Mouse (Mus musculus): ENCODE measurements around the gene Klc3. TPM values are rescaled to one million over a fixed set of nuclear protein-coding genes. Genes with fewer than 3 reads are reported as not detected.

Gene Klc3
- total and polyA plus RNA-seq, 3 experiments, result 0.21 to 0.59 (median 0.25) TPM

DNA sequence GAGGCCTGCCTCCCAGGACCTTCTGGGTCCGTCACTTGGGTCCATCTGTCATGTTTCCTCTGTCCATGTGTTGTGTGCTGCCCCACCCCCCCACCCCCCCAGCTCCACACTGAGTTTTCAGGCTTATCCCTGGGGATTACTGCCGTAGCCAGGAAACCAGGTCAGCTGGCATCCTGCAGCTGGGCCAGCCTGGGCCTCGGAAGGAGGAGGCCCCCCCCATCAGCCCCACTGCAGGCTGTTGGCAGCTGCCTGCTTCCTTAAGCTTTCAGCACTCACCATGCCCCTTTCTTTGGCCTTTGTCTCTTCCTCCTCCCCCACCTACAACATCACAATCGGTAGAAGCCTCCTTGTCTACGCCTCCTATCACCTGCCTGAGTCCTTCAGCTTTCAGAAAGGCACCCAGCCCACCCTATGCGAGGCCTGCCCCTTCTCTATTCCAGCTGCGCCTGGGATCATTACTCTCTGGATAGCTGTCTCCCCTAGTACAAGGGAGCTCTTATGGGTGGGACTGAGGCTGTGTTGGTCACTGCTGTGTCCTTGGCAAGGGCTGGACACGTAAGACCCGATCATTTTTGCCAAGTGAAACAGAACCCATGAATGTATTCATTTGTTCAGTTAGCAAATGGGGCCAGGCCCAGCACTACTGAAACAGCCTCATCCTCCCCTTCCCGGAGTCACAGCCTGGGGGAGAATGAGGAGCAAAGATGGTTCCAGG is 15.0 kb downstream of the Klc3 start:
- no peak overlapping the region for H3K9ac ChIP-seq (ENCODE audit: low read depth, low read length)
- intact Hi-C loops (cut with DNase I), result no loop called here
- 65% methylated on average over 10 of the region's 10 CpGs for WGBS
- no peaks in the 10 kb centered on the region for H3K36me3 ChIP-seq (ENCODE audit: control insufficient read depth, insufficient read depth, low read length)
- H3K79me2 ChIP-seq (replicated peaks; ENCODE audit: control insufficient read depth, insufficient read depth, low read length), result no peaks in the 10 kb centered on the region
- H3K4me1 ChIP-seq (ENCODE audit: control insufficient read depth, insufficient read depth, low read length), result no peaks in the 10 kb centered on the region
- H3K27me3 ChIP-seq (ENCODE audit: control insufficient read depth, insufficient read depth, low read length), result no peaks in the 10 kb centered on the region
- no peak overlapping the region for H3K27ac ChIP-seq
- H3K4me3 ChIP-seq, result no peak overlapping the region
- no peak for TF ChIP-seq EP300 (IDR thresholded peaks at IDR 0.05; ENCODE audit: insufficient read depth, low read depth, low read length)
- TF ChIP-seq POLR2A (IDR thresholded peaks at IDR 0.05; ENCODE audit: insufficient read depth, low read depth, low read length), result no peak
- TF ChIP-seq CTCF (IDR thresholded peaks at IDR 0.05), result no peak
- DNase-seq, result no peak

DNA sequence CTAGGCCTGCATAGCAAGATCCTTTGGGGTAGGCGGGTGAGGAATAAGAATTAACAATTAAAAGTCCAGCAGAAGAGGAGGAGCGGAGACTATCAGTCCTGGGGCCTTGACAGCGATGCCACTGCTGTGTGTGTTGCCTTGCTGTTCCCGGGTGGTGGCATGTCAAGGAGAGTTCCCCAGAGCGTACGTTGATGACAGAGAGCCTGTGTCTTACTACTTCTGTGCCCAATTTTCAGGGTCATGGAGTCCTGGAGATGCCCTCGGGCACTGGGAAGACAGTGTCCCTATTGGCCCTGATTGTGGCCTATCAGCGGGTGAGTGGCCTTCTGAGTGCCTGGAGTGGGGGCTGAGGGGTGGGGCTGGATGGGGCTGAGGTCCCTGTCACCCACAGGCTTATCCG is 20.2 kb downstream of the Klc3 start:
- Histone ChIP-seq H3K27me3 (ENCODE audit: control insufficient read depth, insufficient read depth, low read length) (no peaks in the 10 kb centered on the region), H3K4me3 (no peak overlapping the region), H3K27ac (no peak overlapping the region), H3K9ac (ENCODE audit: low read depth, low read length) (no peak overlapping the region), H3K4me1 (ENCODE audit: control insufficient read depth, insufficient read depth, low read length) (no peaks in the 10 kb centered on the region; the same call in none of the 2 replicates), H3K36me3 (ENCODE audit: control insufficient read depth, insufficient read depth, low read length) (no peaks in the 10 kb centered on the region), H3K79me2 (replicated peaks; ENCODE audit: control insufficient read depth, insufficient read depth, low read length) (no peaks in the 10 kb centered on the region)
- no peak for DNase-seq
- 86% methylated on average over 9 of the region's 9 CpGs for WGBS
- intact Hi-C loops (cut with DNase I), result no loop called here
- TF ChIP-seq POLR2A (IDR thresholded peaks at IDR 0.05; ENCODE audit: insufficient read depth, low read depth, low read length), result no peak
- TF ChIP-seq CTCF (IDR thresholded peaks at IDR 0.05), result no peak
- no peak for TF ChIP-seq EP300 (IDR thresholded peaks at IDR 0.05; ENCODE audit: insufficient read depth, low read depth, low read length)

DNA sequence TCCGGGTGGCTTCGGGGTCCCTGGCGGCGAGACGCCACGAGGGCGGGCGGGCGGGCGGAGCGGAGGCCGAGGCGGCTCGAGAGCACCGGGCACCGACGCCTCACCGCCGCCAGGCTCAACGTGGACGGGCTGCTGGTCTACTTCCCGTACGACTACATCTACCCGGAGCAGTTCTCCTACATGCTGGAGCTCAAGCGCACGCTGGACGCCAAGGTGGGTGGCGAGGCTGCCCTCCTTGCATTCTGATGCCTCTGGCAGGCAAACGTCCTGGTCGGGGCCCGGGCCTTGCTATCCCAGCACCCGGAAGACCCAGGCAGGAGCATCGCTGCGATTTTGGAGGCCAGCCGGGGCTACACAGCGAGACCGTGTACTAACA is 21.8 kb downstream of the Klc3 start:
- Histone ChIP-seq H3K27me3 (ENCODE audit: control insufficient read depth, insufficient read depth, low read length) (no peaks in the 10 kb centered on the region), H3K36me3 (ENCODE audit: control insufficient read depth, insufficient read depth, low read length) (no peaks in the 10 kb centered on the region), H3K4me3 (peak overlapping the region; percentile 68), H3K79me2 (replicated peaks; ENCODE audit: control insufficient read depth, insufficient read depth, low read length) (no peaks in the 10 kb centered on the region), H3K4me1 (ENCODE audit: control insufficient read depth, insufficient read depth, low read length) (no peaks in the 10 kb centered on the region; the same call in none of the 2 replicates), H3K9ac (ENCODE audit: low read depth, low read length) (peak overlapping the region; percentile 77), H3K27ac (peak overlapping the region; percentile 39)
- WGBS, result under 1% methylated on average over 37 of the region's 37 CpGs
- intact Hi-C loops (cut with DNase I), result no loop called here
- TF ChIP-seq CTCF (IDR thresholded peaks at IDR 0.05), result peak; percentile 41
- 0 out of 2 replicates have a peak, but pooled peaks have one; percentile 8 for TF ChIP-seq POLR2A (IDR thresholded peaks at IDR 0.05; ENCODE audit: insufficient read depth, low read depth, low read length)
- no peak for TF ChIP-seq EP300 (IDR thresholded peaks at IDR 0.05; ENCODE audit: insufficient read depth, low read depth, low read length)
- DNase-seq, result no peak

DNA sequence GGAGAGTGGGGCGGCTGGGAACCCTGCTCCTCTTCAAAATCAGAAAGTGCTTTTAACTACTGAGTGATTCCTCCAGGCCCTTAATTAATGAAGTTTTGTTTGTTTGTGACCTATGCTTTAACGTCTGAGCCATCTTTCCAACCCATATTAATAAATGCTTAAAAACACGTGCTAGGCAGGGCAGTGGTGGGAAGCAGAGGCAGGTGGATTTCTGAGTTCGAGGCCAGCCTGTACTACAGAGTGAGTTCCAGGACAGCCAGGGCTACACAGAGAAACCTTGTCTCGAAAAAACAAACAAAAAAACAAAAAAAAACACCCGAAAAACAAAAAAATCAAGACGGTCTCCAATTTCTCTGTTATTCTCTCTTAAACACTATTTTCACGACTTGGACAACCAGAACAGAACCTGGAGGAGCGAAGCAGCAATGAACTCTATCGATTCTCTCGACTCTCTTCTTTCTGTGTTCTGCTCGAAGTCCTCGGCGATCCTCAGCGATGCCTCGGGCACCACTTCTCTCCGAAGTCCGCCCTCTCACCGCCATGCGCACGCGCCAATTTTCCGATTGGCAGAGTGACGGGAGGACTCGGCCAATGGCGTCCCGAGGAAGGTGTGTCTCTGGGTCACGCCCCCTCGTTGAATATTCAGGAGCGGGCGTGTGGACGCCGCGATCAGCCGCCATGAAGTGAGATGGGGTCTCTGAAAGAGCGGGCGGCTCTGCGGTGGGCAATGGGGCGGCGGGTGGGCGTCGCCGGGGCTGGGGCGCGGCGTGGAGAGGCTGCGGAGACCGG is 22.3 kb downstream of the Klc3 start, which contains the start of gene Ercc2:
Gene Ercc2, plus strand, starts transcription at position 634 of the 789 bp plus-strand sequence.
- H3K27ac ChIP-seq, result peak within 1 kb of the TSS; percentile 39
- 5% methylated on average over 48 of the region's 48 CpGs for WGBS

DNA sequence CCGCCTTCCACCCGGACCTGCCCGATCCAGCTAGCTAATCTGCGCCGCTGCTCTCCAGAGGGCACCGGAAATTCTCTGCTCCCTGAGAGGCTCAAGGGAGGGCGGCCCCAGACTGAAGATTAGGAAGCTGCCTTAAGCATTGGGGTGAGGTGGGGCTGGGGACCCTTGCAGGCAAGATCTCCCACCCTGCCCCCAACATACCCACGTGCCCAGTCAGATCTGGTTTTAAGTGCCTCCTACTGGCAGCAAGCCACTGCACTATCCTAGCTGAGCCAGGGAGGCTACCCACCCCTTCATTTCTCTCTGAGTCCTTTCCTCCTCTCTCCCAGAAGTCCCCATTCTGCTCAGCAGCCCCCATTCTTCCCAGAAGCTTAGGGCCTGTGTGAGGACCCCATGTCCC is 25.9 kb downstream of the Klc3 start:
- no peaks in the 10 kb centered on the region for H3K36me3 ChIP-seq (ENCODE audit: control insufficient read depth, insufficient read depth, low read length)
- H3K4me1 ChIP-seq (ENCODE audit: control insufficient read depth, insufficient read depth, low read length), result no peaks in the 10 kb centered on the region; the same call in 1 of the 2 replicates
- DNase-seq, result no peak
- no peak for TF ChIP-seq POLR2A (IDR thresholded peaks at IDR 0.05; ENCODE audit: insufficient read depth, low read depth, low read length)
- no peak for TF ChIP-seq EP300 (IDR thresholded peaks at IDR 0.05; ENCODE audit: insufficient read depth, low read depth, low read length)
- TF ChIP-seq CTCF (IDR thresholded peaks at IDR 0.05), result no peak
- no peak overlapping the region for H3K27ac ChIP-seq
- H3K79me2 ChIP-seq (replicated peaks; ENCODE audit: control insufficient read depth, insufficient read depth, low read length), result no peaks in the 10 kb centered on the region
- intact Hi-C loops (cut with DNase I), result no loop called here
- no peaks in the 10 kb centered on the region for H3K27me3 ChIP-seq (ENCODE audit: control insufficient read depth, insufficient read depth, low read length)
- H3K9ac ChIP-seq (ENCODE audit: low read depth, low read length), result no peak overlapping the region
- H3K4me3 ChIP-seq, result no peak overlapping the region
- 32% methylated on average over 8 of the region's 8 CpGs for WGBS

More for the DNA sequence above, 22.3 kb downstream of the Klc3 start, which contains the start of gene Ercc2:
- peak; percentile 44; the same call in 1 of the 2 replicates for TF ChIP-seq POLR2A (IDR thresholded peaks at IDR 0.05; ENCODE audit: insufficient read depth, low read depth, low read length)
- 0 out of 2 replicates have a peak, but pooled peaks have one; percentile 72 for TF ChIP-seq EP300 (IDR thresholded peaks at IDR 0.05; ENCODE audit: insufficient read depth, low read depth, low read length)
- no peak for TF ChIP-seq CTCF (IDR thresholded peaks at IDR 0.05)
- Histone ChIP-seq H3K9ac (ENCODE audit: low read depth, low read length) (peak within 1 kb of the TSS; percentile 77), H3K4me3 (peak within 1 kb of the TSS; percentile 68), H3K27me3 (ENCODE audit: control insufficient read depth, insufficient read depth, low read length) (no peaks in the 10 kb centered on the region), H3K36me3 (ENCODE audit: control insufficient read depth, insufficient read depth, low read length) (no peaks in the 10 kb centered on the region), H3K4me1 (ENCODE audit: control insufficient read depth, insufficient read depth, low read length) (no peaks in the 10 kb centered on the region; the same call in none of the 2 replicates), H3K79me2 (replicated peaks; ENCODE audit: control insufficient read depth, insufficient read depth, low read length) (no peaks in the 10 kb centered on the region)
- intact Hi-C loops (cut with DNase I), result no loop called here
- DNase-seq, result peak; percentile 99

Data from heart, adult 2 months (tissue).